Mouse (Mus musculus) R1 (cell line): ENCODE data around the gene Rpl13a.

Experiments used
- DNase-seq: peaks from one replicate; pipeline ENCODE4 v3.0.0-alpha.2; 2018; ENCODE audit warnings: low read depth, low spot score

The Rpl13a gene

DNA sequence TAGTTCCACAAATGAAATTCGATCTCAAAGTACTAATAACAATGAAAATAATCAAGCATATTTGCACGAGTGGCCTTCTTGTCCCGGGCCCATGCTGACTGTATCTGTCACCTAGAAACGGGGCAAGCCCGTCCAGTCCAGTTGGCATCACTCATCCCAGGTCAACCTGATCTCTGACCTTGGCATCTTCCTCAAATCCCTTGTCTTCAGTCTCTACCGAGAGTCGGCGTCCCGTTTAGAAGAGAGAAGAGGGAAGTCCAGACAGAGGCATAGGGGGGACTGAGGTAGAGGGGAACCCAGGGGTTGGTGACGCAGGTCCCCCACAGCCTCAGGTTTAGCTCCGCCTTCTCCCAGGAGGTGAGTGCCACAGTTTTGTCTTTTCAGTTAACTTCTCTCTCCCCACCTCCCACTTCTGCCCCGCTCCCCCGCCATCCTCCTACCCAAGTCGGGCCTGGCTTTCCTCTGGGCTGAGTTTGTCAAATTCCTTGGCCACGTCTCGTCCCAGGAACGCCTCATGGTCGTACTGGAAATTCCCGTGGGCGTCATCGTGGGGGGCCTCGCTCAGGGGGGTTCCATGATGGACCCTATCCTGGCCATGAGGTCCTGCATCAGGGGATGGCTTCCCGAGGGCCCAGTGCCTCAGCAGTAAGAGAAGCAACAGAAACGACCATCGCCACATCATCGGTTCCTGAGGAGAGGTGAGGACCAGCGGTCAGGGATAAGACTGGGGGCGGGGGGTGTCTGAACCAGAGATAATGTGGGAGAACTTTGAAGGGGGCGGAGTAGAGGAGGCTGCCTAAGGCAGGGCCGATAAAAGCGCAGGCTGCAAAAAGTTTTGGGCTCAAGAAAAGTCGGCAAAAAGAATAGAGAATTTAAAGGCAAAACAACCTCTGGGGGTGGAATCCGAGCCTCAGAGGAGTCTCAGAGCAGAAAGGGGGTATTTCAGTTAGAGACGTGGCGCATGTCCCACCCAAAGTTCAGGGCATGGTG lies 37.3 kb downstream of the Rpl13a start:
- DNase-seq, result no peak

DNA sequence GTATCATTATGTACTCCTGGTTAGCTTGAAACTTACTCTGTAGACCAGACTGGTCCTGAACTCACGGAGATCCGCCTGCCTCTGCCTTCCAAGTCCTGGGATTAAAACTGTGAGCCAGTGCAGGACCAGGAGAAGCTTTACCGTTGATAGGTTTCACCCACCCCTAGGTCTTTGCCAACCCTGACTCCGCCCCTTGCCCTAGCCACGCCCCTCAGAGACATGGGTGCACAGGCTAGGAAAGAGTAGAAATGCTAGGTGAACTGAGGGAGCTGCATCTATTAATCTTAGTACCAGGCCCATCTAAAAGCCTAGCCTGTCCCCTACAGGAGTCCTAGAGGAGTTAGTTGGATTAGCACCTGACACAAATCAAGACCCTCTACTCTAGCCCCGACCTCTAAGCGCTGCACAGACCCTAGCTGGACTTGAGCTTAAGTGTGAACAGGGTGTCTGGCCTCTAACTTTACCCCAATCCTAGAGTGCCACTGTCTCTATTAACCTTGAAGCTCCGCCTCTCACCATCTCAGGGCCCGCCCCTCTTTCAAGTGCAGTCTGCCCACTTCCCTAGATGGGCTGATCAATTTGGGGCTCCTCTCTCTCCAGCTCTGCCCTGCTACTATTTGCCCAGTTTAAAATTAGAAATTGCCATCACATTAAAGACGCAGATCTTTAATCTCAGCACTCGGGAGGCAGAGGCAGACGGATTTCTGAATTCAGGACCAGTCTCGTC lies 38.1 kb downstream of the Rpl13a start:
- DNase-seq, result no peak

GRCm38 (mm10) chr7:45088597-45088996 lies 40.0 kb downstream of the Rpl13a start:
- DNase-seq, result peak; percentile 71

GRCm38 (mm10) chr7:45086084-45086483 lies 42.5 kb downstream of the Rpl13a start:
- peak; percentile 68 for DNase-seq

DNA sequence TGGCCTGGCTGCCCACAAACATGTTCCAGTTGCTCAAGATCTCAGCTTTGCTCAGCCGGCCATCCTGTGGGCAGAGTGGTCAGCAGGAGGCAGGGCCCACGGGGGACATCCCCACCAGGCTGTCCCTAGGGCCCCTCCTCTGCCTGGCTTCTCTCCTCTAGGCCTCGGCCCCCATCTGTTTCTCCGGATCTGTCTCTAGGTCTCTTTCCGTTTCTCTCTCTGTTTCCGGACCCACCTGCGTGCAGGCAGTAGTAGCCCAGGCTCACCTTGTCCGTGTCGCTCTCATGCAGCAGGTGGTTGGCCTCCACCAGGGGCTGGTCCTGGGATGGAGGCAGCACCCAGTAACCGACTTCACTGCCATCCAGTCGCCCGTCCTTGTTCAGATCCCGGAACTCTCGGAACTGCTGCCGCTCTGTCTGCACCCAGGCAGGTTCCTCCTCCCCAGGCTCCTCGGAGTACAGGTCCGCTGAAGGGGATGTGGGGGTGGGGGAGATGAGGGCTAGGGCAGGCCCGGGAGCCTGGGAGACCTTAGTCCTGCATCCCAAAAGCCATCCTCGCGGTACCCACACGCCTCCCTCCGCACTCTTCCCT lies 45.2 kb downstream of the Rpl13a start:
- no peak for DNase-seq

DNA sequence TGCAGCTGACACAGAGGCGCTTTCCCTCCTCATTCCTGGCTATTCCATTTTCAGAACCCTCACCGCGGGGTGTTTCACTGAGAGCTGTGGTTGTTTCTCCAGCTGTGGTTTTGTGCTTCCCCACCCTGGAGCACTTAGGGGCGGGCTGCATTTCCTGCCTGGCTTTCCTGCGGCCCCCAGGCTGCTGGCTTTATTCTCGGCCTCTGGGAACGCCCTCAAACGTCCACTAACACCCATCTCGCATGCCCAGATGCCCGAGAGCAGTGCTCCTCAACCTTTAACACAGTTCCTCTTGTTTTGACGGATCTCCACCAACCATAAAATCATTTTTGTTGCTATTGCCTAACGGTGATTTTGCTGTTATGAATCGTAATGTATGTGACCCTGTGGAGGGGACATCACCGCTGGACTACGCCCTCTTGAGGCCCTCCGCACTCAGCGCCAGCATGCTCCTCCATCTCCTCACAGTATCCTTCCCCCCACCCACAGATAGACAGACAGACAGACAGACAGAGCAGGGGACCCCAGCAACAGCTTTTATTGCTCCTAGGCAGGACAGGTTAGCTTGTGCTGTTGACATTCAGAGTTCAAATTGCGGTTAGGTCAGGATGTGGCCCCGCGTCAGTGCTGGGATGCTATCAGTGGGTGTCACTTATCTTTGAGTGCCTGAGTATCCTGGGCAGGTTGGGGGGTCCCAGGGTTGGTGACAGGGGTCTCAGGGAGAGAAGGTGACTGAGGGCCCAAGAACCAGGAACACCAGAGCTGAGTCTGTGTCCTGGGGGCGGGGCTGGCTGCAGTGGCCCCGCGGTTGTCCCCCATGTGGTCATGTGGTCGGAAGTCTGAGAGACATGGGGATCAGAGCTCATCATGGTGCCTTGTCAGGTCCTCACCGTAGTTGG lies 45.9 kb downstream of the Rpl13a start:
- DNase-seq, result peak; percentile 77

DNA sequence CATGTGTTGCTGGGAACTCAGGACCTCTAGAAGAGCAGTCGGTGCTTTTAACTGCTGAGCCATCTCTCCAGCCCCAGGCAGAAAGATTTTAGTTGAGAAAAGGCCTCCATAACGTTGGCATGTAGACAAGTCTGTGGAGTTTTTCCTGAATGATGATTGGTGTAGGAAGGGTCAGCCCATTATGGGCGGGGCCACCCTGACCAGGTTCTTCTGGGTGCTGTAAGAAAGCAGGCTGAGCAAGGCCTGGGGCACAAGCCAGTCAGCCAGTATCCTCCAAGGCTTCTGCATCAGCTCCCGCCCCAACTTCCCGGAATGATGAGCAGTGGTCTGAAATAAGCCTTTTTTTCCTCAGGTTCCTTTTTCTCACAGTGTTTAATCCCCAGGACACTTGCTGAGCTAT lies 47.5 kb downstream of the Rpl13a start:
- peak; percentile 81 for DNase-seq

- DNase-seq, result peak; percentile 89
These were observed 48.7 kb downstream of the Rpl13a start for GRCm38 (mm10) chr7:45079856-45080255.

DNA sequence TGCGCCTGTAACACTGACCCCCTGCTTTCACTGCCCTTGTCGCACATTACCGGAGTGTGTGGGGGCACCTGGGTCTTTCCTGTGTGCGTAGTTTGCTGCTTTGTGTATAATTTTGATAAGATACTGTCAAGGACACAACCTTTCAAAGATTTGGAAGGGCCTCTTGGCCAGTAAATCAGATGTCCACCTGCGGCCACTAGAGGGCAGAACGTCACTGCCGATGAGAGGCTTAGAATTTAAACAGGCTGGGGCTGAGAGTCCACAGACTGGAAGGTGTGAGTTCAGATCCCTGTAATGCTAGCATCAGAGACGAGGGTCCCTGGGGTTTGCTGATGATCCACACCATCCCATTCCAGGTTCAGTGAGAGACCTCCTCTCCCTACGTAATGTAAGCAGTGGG lies 50.0 kb downstream of the Rpl13a start:
- peak; percentile 83 for DNase-seq

GRCm38 (mm10) chr7:45077829-45078228 lies 50.7 kb downstream of the Rpl13a start:
- no peak for DNase-seq

GRCm38 (mm10) chr7:45077322-45077721 lies 51.2 kb downstream of the Rpl13a start:
- DNase-seq, result no peak

GRCm38 (mm10) chr7:45076501-45076900 lies 52.1 kb downstream of the Rpl13a start:
- no peak for DNase-seq
